Mouse (Mus musculus) CH12.LX (cell line): ENCODE results near the gene AU022252. TPM values are rescaled to one million over a fixed set of nuclear protein-coding genes. Genes with fewer than 3 reads are reported as not detected.

ENCODE experiments used
- DNase-seq: peaks from one replicate; pipeline ENCODE4 v3.0.0-alpha.2; 2013; ENCODE audit errors: extremely low read depth
- H3K27ac ChIP-seq: 2 replicates; pipeline ENCODE4 v1.5.1; 2012; ENCODE audit warnings: low read depth, mild to moderate bottlenecking, control low read depth, moderate library complexity; ENCODE audit not compliant: insufficient read depth
- H3K27me3 ChIP-seq: replicated peaks from 2 replicates; pipeline ENCODE3; 2012; ENCODE audit warnings: inconsistent platforms
- H3K36me3 ChIP-seq, 2 experiments: replicated peaks in 1 of 2; 2 replicates each; pipeline versions ENCODE3 to v1.6.1; 2012; ENCODE audit warnings: inconsistent platforms in 1 of 2, low read length in 1 of 2, mild to moderate bottlenecking in 1 of 2, mixed read lengths in 1 of 2, moderate library complexity in 1 of 2; ENCODE audit not compliant: control insufficient read depth in 1 of 2, insufficient read depth in 1 of 2
- H3K4me1 ChIP-seq, 2 experiments: 2 replicates each; pipeline ENCODE4 v1.6.1; 2012; ENCODE audit warnings: inconsistent platforms in 1 of 2, moderate library complexity in 1 of 2; ENCODE audit not compliant: insufficient read depth in 2 of 2, control insufficient read depth in 1 of 2
- H3K4me2 ChIP-seq: 2 replicates; pipeline ENCODE4 v1.6.1; 2012; ENCODE audit warnings: low read depth, mild to moderate bottlenecking, control low read depth; ENCODE audit not compliant: poor library complexity, insufficient read depth, severe bottlenecking
- H3K4me3 ChIP-seq, 3 experiments: fragments of 150-350 bp in 1 of 3; sonication (generic) in 1 of 3; replicated peaks in 1 of 3; 2 replicates each; pipeline versions ENCODE3 to v1.5.1; 2011 to 2012; ENCODE audit warnings: low read depth in 2 of 3, low read length in 2 of 3, mild to moderate bottlenecking in 2 of 3, moderate library complexity in 2 of 3, control low read depth in 1 of 3, improper control_type of control experiment in 1 of 3, inconsistent platforms in 1 of 3, mixed read lengths in 1 of 3; ENCODE audit not compliant: poor library complexity in 1 of 3
- H3K79me2 ChIP-seq: replicated peaks from 2 replicates; pipeline ENCODE4 v1.6.1; 2012; ENCODE audit warnings: mild to moderate bottlenecking, moderate library complexity; ENCODE audit not compliant: control insufficient read depth, poor library complexity, insufficient read depth, severe bottlenecking; ENCODE audit errors: extremely low read depth
- H3K9ac ChIP-seq: 2 replicates; pipeline ENCODE4 v1.6.1; 2012; ENCODE audit warnings: low read depth, mild to moderate bottlenecking, control low read depth, moderate library complexity; ENCODE audit not compliant: insufficient read depth
- H3K9me3 ChIP-seq: replicated peaks from 2 replicates; pipeline ENCODE3; 2012; ENCODE audit warnings: low read length, inconsistent platforms, mixed read lengths
- BHLHE40 ChIP-seq: IDR thresholded peaks from 2 replicates; pipeline ENCODE4 v1.6.1; 2011; ENCODE audit warnings: mild to moderate bottlenecking, low read depth, low read length, improper control_type of control experiment
- E2F4 ChIP-seq: IDR thresholded peaks from 2 replicates; pipeline ENCODE4 v1.6.1; 2011; ENCODE audit warnings: low read depth, low read length, improper control_type of control experiment; ENCODE audit not compliant: insufficient replicate concordance
- ELF1 ChIP-seq: IDR thresholded peaks from 2 replicates; pipeline ENCODE4 v1.6.1; 2014; ENCODE audit warnings: low read depth, mild to moderate bottlenecking, inconsistent platforms, low read length, improper control_type of control experiment
- EP300 ChIP-seq: IDR thresholded peaks from 2 replicates; pipeline ENCODE4 v1.6.1; 2011; ENCODE audit warnings: low read length, improper control_type of control experiment
- ETS1 ChIP-seq: conservative IDR thresholded peaks from 2 replicates; pipeline ENCODE4 v1.6.1; 2012; ENCODE audit warnings: low read depth, mild to moderate bottlenecking, inconsistent platforms, low read length, improper control_type of control experiment, moderate library complexity
- HCFC1 ChIP-seq: IDR thresholded peaks from 2 replicates; pipeline ENCODE4 v1.6.1; 2012; ENCODE audit warnings: low read depth, mild to moderate bottlenecking, inconsistent platforms, low read length, improper control_type of control experiment
- MAFK ChIP-seq: IDR thresholded peaks from 2 replicates; pipeline ENCODE4 v1.6.1; 2011; ENCODE audit warnings: low read length, improper control_type of control experiment; ENCODE audit not compliant: insufficient replicate concordance
- MAX ChIP-seq: IDR thresholded peaks from 2 replicates; pipeline ENCODE4 v1.6.1; 2011; ENCODE audit warnings: low read length, improper control_type of control experiment
- MXI1 ChIP-seq: IDR thresholded peaks from 2 replicates; pipeline ENCODE4 v1.6.1; 2011; ENCODE audit warnings: mild to moderate bottlenecking, low read depth, low read length, improper control_type of control experiment
- POLR2AphosphoS2 ChIP-seq: IDR thresholded peaks from 2 replicates; pipeline ENCODE4 v1.6.1; 2011; ENCODE audit warnings: low read depth, low read length, improper control_type of control experiment
- RAD21 ChIP-seq: IDR thresholded peaks from 2 replicates; pipeline ENCODE4 v1.6.1; 2011; ENCODE audit warnings: low read depth, mild to moderate bottlenecking, low read length, improper control_type of control experiment, moderate library complexity
- RCOR1 ChIP-seq: conservative IDR thresholded peaks from 2 replicates; pipeline ENCODE4 v1.6.1; 2012; ENCODE audit warnings: low read depth, mild to moderate bottlenecking, inconsistent platforms, low read length, improper control_type of control experiment
- TBP ChIP-seq: conservative IDR thresholded peaks from 2 replicates; pipeline ENCODE4 v1.6.1; 2011; ENCODE audit warnings: low read depth, low read length, improper control_type of control experiment
- TCF12 ChIP-seq: IDR thresholded peaks from 2 replicates; pipeline ENCODE4 v1.6.1; 2014; ENCODE audit warnings: low read depth, mild to moderate bottlenecking, inconsistent platforms, low read length, improper control_type of control experiment
- UBTF ChIP-seq: IDR thresholded peaks from 2 replicates; pipeline ENCODE4 v1.6.1; 2012; ENCODE audit warnings: low read depth, mild to moderate bottlenecking, inconsistent platforms, low read length, improper control_type of control experiment, moderate library complexity
- ZNF384 ChIP-seq: IDR thresholded peaks from 2 replicates; pipeline ENCODE4 v1.6.1; 2012; ENCODE audit warnings: low read depth, low read length, improper control_type of control experiment, inconsistent platforms
- dilution Hi-C: fragments of 300-500 bp; cut with MboI; formaldehyde crosslinking; loops from 2 replicates; pipeline ENCODE4 v1.14.3; 2020; ENCODE audit warnings: low sequenced_read_pairs; ENCODE audit not compliant: extremely low pct_unique_long_range_greater_than_20kb, extremely low pct_ligation_motif_present
- in situ Hi-C: fragments of 300-500 bp; cut with MboI; formaldehyde crosslinking; loops from 3 replicates; pipeline ENCODE4 v1.14.3; 2019; ENCODE audit warnings: low sequenced_read_pairs, low pct_ligation_motif_present, low pct_unique_long_range_greater_than_20kb, mixed read lengths
- polyA plus RNA-seq: library from polyadenylated mRNA; unstranded; fragments of >175 nt; gene quantifications from 2 replicates; pipeline ENCODE4 v1.2.1, GENCODE M21; 2012; ENCODE audit warnings: low read depth; ENCODE audit not compliant: insufficient read length
- total RNA-seq, 2 experiments: library from RNA; depleted of rRNA; stranded (reverse); fragments of 300-350 nt in 1 of 2; fragments of >200 nt in 1 of 2; gene quantifications; 2 replicates each; pipeline ENCODE4 v1.2.3; 2012 to 2014

AU022252 gene
- total and polyA plus RNA-seq, 3 experiments, result 8.7 to 18.8 (median 12.7) TPM

DNA sequence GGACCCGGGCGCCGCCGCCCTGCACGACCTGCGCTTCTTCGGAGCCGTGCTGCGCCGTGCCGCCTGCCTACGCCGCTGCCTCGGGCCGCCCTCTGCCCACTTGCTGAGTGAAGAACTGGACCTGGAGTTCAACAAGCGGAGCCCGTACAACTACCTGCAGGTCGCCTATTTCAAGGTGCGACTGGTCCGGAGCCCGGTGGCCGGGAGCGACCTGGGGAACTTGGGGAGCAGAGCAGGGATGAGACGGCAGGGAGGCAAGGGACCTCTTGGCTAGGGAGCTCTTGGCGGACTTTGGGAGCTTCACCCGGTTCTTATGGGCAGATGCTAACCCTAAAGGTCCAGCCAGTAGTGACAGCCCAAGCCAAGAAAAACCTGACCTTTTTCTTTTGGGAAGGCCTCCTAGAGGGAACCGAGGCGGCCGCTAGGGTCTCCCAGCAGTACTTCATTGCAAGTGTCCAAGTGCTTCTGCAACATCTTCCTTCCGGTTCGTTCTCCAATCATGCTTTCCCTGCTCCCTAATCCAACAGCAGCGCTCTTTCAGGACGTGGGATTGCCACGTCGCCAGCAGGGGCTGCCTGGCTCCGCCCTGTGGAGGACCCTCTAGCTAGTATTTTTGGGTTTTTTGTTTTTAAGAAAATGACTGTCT is 867 bp upstream of the AU022252 start:
- dilution Hi-C loops, result no loop called here

GRCm38 (mm10) chr4:119226751-119227150 is 5.8 kb downstream of the AU022252 start:
- H3K79me2 ChIP-seq, result no peaks in the 10 kb centered on the region
- H3K36me3 ChIP-seq, result peaks cover 23 to 55% of the 10 kb centered on the region in 2 experiments
- DNase-seq, result peak; percentile 74
- no peak overlapping the region for H3K27ac ChIP-seq
- no peaks in the 10 kb centered on the region for H3K27me3 ChIP-seq
- H3K4me2 ChIP-seq, result no peak overlapping the region
- TF ChIP-seq MXI1 (0 out of 2 replicates have a peak, but pooled peaks have one; percentile 27), RAD21 (no peak), ETS1 (peak; percentile 58; the same call in 1 of the 2 replicates), TCF12 (no peak), MAX (peak; percentile 49; the same call in 1 of the 2 replicates), BHLHE40 (peak; percentile 83), HCFC1 (no peak), POLR2AphosphoS2 (no peak), MAFK (peak; percentile 46; the same call in 1 of the 2 replicates), ZNF384 (no peak), E2F4 (no peak), TBP (no peak)
- dilution Hi-C loops (no loop called here), in situ Hi-C loops (no loop called here)
- H3K4me1 ChIP-seq, result peaks cover 6 to 44% of the 10 kb centered on the region in 2 experiments; a peak in 3 of 4 replicates
- no peak overlapping the region; the same call in 1 of the 2 replicates for H3K9ac ChIP-seq
- H3K4me3 ChIP-seq, result no peak overlapping the region
- no peaks in the 10 kb centered on the region for H3K9me3 ChIP-seq

More for the DNA sequence above, 867 bp upstream of the AU022252 start:
- Histone ChIP-seq H3K27me3 (no peaks in the 10 kb centered on the region), H3K4me2 (peak overlapping the region; percentile 54), H3K9me3 (no peaks in the 10 kb centered on the region), H3K27ac (no peak overlapping the region), H3K36me3 (peaks cover 0 to 33% of the 10 kb centered on the region in 2 experiments), H3K4me3 (peak overlapping the region; percentile 74 to 92 (median 83)), H3K9ac (peak overlapping the region; percentile 52), H3K79me2 (no peaks in the 10 kb centered on the region), H3K4me1 (peaks cover 6 to 46% of the 10 kb centered on the region in 2 experiments)
- TF ChIP-seq E2F4 (no peak), MAX (no peak), EP300 (0 out of 2 replicates have a peak, but pooled peaks have one; percentile 8), ELF1 (peak; percentile 17; the same call in 1 of the 2 replicates), RCOR1 (no peak), UBTF (no peak), HCFC1 (no peak)
- DNase-seq, result peak; percentile 27
- in situ Hi-C loops, result no loop called here
